Mouse (Mus musculus): ENCODE data around the gene Chrnd.

DNA sequence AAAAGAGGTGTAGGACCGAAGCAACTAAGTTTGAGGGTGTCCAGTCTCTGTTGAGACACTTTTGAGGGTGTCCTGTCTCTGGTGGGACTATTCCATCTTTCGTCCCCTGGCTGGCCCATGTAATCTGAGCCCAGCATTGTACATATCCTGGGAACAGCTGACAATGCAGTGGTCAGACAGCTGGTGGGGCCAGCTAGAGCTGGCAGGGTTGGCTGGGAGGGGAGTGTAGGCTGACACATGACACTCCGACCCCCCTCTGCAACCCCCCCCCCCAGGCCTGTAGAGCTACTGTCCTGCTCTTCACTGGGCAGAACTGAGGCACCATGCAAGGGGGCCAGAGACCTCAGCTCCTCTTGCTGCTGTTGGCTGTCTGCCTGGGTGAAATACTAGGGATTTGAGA lies 15.1 kb downstream of the Chrnd start:
- TF ChIP-seq POLR2A (IDR thresholded peaks at IDR 0.05; ENCODE audit: low read depth, low read length), result no peak
- no peak for TF ChIP-seq CTCF (IDR thresholded peaks at IDR 0.05; ENCODE audit: extremely low read depth, insufficient read depth, insufficient read length, insufficient replicate concordance)

Data from spleen, adult 2 months (tissue).